Mouse (Mus musculus): ENCODE data around the gene Pbp2.

DNA sequence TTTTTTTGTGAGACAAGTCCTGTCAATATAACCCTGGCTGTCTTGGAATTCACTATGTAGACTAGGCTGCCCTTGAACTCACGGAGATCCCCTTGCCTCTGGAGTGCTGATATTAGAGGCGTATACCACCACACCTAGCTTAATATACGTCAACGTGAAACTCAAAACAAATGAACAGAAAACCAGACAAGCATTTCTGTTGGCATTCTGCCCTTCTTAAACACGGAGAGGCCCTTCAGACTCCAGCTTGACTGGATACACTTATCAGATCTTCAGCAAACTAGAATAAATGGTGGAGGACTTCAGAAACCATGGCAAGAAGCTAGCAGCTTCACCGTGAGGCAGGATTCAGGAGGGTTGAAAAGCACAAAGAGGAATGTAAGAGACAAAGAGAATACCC is 16.1 kb downstream of the Pbp2 start:
- TF ChIP-seq FLI1 (IDR thresholded peaks at IDR 0.05; ENCODE audit: low read length) (no peak), GATA1 (IDR thresholded peaks at IDR 0.05; ENCODE audit: borderline replicate concordance, low read length) (no peak)
